Mouse (Mus musculus) intestine, embryonic 15.5 days (tissue): ENCODE measurements around the gene Brox. TPM values are rescaled to one million over a fixed set of nuclear protein-coding genes. Genes with fewer than 3 reads are reported as not detected.

ENCODE experiments used
- polyA plus RNA-seq: library from polyadenylated mRNA; unstranded; fragments of >200 nt; fragmentation: Nextera tagmentation; extraction: Ambion mirVana; gene quantifications from 2 replicates; pipeline ENCODE4 v1.2.1, GENCODE M21; 2015

Brox gene
- polyA plus RNA-seq, 1 experiment from 2014 or later, result 41.6 TPM

Other genes starting within 250 kb of the Brox start
- gene Disp1, start 75.7 kb downstream of the Brox start, polyA plus RNA-seq, result 9.5 and 11.0 TPM in 2 replicates
- 33.5 and 42.4 TPM in 2 replicates for gene Aida, start 679 bp downstream of the Brox start, polyA plus RNA-seq
- gene Mia3, start 72.3 kb upstream of the Brox start, polyA plus RNA-seq, result 79.7 and 81.0 TPM in 2 replicates
- gene Taf1a, start 91.7 kb upstream of the Brox start, polyA plus RNA-seq, result 17.9 TPM in 2 replicates
- not detected in 2 replicates for gene Hhipl2, start 120.9 kb upstream of the Brox start, polyA plus RNA-seq